Mouse (Mus musculus): ENCODE results near the gene Lamp1.

DNA sequence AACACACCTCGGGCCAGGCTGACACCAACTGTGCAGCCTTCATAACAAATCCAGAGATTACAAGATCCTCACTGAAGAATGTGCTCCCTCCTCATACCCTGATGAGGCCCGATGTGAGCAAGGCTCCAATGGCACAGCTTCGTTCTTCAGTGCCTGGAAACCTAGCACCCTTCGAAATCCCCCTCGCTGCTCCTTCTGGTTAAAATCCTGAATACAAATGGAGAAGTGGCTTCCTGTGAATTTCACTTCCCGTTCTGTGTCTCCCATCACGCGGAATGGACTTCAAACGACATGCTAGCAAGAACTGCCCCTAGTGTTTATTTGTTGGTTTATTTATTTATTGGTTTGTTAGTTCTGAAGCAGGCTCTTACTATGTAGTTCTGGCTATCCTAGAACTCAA lies 3.6 kb upstream of the Lamp1 start:
- TF ChIP-seq POLR2A (IDR thresholded peaks at IDR 0.05; ENCODE audit: insufficient read length, low read depth) (no peak), USF1 (IDR thresholded peaks at IDR 0.05; ENCODE audit: low read depth) (no peak), E2F4 (IDR thresholded peaks at IDR 0.05; ENCODE audit: insufficient read depth) (no peak)
